In the genomic region with DNA sequence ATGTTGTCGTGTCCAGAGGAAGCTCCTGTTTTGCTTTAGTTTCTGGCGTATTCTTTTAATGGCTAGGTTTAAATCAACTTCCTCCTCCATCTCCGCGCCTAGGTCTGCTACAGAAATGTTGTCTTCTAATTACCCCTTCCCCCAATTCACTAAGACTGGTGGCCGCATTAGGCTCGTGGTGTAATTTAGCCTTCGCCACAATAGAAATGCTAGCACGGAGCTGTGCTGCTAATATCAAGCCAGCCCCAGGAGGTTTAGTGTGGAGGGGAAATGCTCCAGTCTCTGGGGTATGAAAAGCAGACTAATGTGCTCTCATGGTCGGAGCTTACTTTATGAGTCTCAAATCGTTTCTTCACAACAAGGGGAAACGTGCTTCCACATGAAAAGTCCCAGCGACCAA, we compare ENCODE assay signal across 8 mouse cellular contexts. TPM values are rescaled to one million over a fixed set of nuclear protein-coding genes. Genes with fewer than 3 reads are reported as not detected.
DNase-seq lines count a peak whose midpoint lies in the region; ATAC-seq and TF ChIP-seq lines count a peak whose summit lies in the region.

No protein-coding gene starts in this region.

- 8% methylated on average over 12 of the region's 12 CpGs for WGBS in thymus, adult 2 months
- WGBS in liver, embryonic 15.5 days (ENCODE audit: insufficient replicate concordance), result 7% methylated on average over 12 of the region's 12 CpGs

- peak overlapping the region; percentile 58 for H3K4me3 ChIP-seq in thymus, adult 2 months (ENCODE audit: control insufficient read depth, insufficient read depth, low read length)
- peak overlapping the region; percentile 63 for H3K4me3 ChIP-seq in liver, embryonic 15.5 days (replicated peaks)

- ATAC-seq in liver, embryonic 15.5 days (ENCODE audit: insufficient read depth), result no peak
- no peak for ATAC-seq in inflammation-experienced regulatory T-cells, adult 6 months

- no peak for TF ChIP-seq CTCF in thymus, adult 2 months (IDR thresholded peaks at IDR 0.05; ENCODE audit: borderline replicate concordance, control insufficient read depth, extremely low read depth, insufficient read depth, low read length, poor library complexity)

- H3K4me2 ChIP-seq in liver, embryonic 15.5 days, result peak overlapping the region; percentile 88

- no peaks in the 10 kb centered on the region for H3K27me3 ChIP-seq in thymus, adult 2 months (ENCODE audit: control insufficient read depth, insufficient read depth, low read length)
- peaks cover 18% of the 10 kb centered on the region for H3K27me3 ChIP-seq in liver, embryonic 15.5 days

- no peaks in the 10 kb centered on the region for H3K9me3 ChIP-seq in liver, embryonic 15.5 days (replicated peaks)

- TF ChIP-seq POLR2A in thymus, adult 2 months (IDR thresholded peaks at IDR 0.05; ENCODE audit: control insufficient read depth, extremely low read depth, insufficient read depth, low read length, poor library complexity), result no peak

- peak overlapping the region; percentile 56; the same call in 1 of the 2 replicates for H3K9ac ChIP-seq in liver, embryonic 15.5 days

- peak; percentile 32 for DNase-seq in embryo, embryonic 11 days
- no peak for DNase-seq in embryo, embryonic 10 days (ENCODE audit: low spot score)
- DNase-seq in thymus, adult 2 months, result no peak
- no peak for DNase-seq in thymus, postnatal 36 days
- DNase-seq in ovary, postnatal 14 days (ENCODE audit: low spot score), result no peak
- DNase-seq in thymus, postnatal 0 days (ENCODE audit: low spot score), result no peak

- H3K4me1 ChIP-seq in thymus, adult 2 months (replicated peaks; ENCODE audit: control insufficient read depth, insufficient read depth, low read length), result peaks cover 9% of the 10 kb centered on the region
- H3K4me1 ChIP-seq in liver, embryonic 15.5 days (replicated peaks), result peaks cover 19% of the 10 kb centered on the region

- no peaks in the 10 kb centered on the region for H3K36me3 ChIP-seq in thymus, adult 2 months (ENCODE audit: control insufficient read depth, insufficient read depth, low read length)
- no peaks in the 10 kb centered on the region for H3K36me3 ChIP-seq in liver, embryonic 15.5 days (replicated peaks)

- no peak overlapping the region for H3K27ac ChIP-seq in thymus, adult 2 months (ENCODE audit: control insufficient read depth, insufficient read depth, low read length)
- no peak overlapping the region for H3K27ac ChIP-seq in liver, embryonic 15.5 days (replicated peaks)

RNA-seq across cellular contexts. Expression of gene Phc2, which starts 0.9 kb away (rescaled TPM):
- polyA plus RNA-seq in thymus, adult 2 months (2012; rRNA removed), result 139 and 149 TPM in 2 replicates
- 14.3 and 15.0 TPM in 2 replicates for polyA plus RNA-seq in liver, embryonic 15.5 days (2015; fragmentation: Nextera tagmentation; extraction: Ambion mirVana)
- 10 to 100 TPM in 2 of 3 experiments, 1 to 10 TPM in 1; 9.9 to 16.1 (median 15.0) TPM for polyA plus RNA-seq in inflammation-experienced regulatory T-cells, adult 6 months (2017; shearing (Covaris generic))
- polyA plus RNA-seq in thymus, postnatal 0 days (2015; fragmentation: Nextera tagmentation; extraction: Ambion mirVana), result 42.9 and 44.9 TPM in 2 replicates

RNA-seq across cellular contexts. Expression of gene Tlr12, which starts 37.0 kb away (rescaled TPM):
- polyA plus RNA-seq in thymus, adult 2 months (2012; rRNA removed), result 42.8 and 46.6 TPM in 2 replicates
- polyA plus RNA-seq in liver, embryonic 15.5 days (2015; fragmentation: Nextera tagmentation; extraction: Ambion mirVana), result 1.2 and 1.9 TPM in 2 replicates
- under 1 TPM; 0.31 to 0.92 (median 0.38) TPM for polyA plus RNA-seq in inflammation-experienced regulatory T-cells, adult 6 months (2017; shearing (Covaris generic))
- polyA plus RNA-seq in thymus, postnatal 0 days (2015; fragmentation: Nextera tagmentation; extraction: Ambion mirVana), result 11.0 and 13.9 TPM in 2 replicates

RNA-seq across cellular contexts. Expression of gene Zscan20, which starts 45.5 kb away (rescaled TPM):
- 7.7 and 9.4 TPM in 2 replicates for polyA plus RNA-seq in thymus, adult 2 months (2012; rRNA removed)
- 0.79 and 0.84 TPM in 2 replicates for polyA plus RNA-seq in liver, embryonic 15.5 days (2015; fragmentation: Nextera tagmentation; extraction: Ambion mirVana)
- polyA plus RNA-seq in inflammation-experienced regulatory T-cells, adult 6 months (2017; shearing (Covaris generic)), result 1 to 10 TPM; 2.9 to 3.9 (median 3.0) TPM
- polyA plus RNA-seq in thymus, postnatal 0 days (2015; fragmentation: Nextera tagmentation; extraction: Ambion mirVana), result 3.1 and 3.6 TPM in 2 replicates
